Mouse (Mus musculus) right cerebral cortex, postnatal 4 days (tissue): Measurements from ENCODE around the gene Fgf12.

Source experiments
- DNase-seq: peaks from one replicate; pipeline ENCODE4 v3.0.0-alpha.2; 2022

Gene Fgf12

DNA sequence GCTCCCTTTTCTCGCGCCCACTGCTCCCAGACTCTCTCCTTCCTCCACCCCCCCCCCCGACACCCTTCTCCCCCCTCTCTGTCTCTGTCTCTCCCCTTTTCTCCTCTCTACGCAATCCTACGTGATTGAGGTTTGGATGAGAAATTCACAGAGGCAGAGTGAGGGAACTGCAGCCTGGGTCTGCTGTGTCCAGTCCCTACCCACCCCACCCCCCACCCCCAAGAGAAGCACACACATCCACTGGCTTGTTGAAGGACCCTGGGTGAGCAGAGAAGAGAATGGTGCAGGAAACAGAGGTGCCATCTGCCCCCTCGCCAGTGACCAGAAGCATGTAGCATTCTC is 305.8 kb downstream of the Fgf12 start:
- no peak for DNase-seq

GRCm38 (mm10) chr16:28446334-28447113 is 306.3 kb downstream of the Fgf12 start:
- peak; percentile 78 for DNase-seq

- DNase-seq = peak; percentile 49
Measured at GRCm38 (mm10) chr16:28445800-28446333, 307.0 kb downstream of the Fgf12 start.

- DNase-seq = peak; percentile 47
Measured at GRCm38 (mm10) chr16:28444993-28445799, 307.7 kb downstream of the Fgf12 start.

DNA sequence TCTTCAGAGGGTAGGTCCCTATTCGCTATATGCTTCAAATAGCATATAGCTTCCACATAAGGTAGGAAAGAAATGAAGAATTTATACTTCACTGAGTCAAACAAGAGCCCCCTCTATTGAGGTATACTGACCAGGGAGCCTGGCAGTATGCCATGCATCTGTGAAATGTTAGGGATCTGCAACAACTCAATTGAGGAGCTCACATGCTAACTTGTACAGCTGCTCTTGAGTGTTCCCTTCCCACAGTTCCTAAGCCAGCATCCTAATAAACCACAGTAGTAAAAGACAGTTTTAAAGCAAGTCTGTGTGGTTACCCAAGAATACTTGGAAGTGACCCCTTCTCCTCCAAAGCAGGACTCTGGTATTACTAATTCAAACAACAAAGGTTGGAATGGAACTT is 331.3 kb downstream of the Fgf12 start:
- no peak for DNase-seq

- DNase-seq = no peak
Measured at GRCm38 (mm10) chr16:28419693-28420299, 333.1 kb downstream of the Fgf12 start.

DNA sequence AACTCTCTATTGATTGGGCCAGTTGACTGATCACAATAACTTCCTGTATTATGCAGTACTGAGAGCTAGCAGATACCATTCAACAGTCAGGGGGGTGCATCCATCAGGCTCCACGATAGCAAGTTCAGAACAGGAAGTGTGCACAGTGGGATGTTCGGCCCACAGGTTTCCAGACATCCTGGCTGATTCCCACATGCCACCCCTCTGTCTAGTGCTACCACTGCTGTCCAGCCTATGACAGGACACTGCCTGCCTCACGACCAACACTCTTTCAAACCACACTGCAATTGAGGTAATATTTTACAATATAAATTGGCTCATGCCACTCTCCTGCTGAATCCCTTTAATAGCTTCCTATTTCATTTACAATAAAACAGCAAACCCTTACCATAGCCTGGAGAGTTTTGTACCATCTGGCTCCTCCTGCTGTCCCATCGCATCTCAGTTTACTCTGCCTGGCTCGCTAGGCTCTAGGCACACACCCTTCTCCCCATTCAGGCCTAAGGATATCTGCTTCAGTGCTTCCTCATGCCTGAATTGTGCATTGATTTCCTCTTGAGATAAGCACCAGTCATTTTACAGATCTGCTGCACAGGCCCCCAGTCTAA is 341.6 kb downstream of the Fgf12 start:
- DNase-seq = no peak

DNA sequence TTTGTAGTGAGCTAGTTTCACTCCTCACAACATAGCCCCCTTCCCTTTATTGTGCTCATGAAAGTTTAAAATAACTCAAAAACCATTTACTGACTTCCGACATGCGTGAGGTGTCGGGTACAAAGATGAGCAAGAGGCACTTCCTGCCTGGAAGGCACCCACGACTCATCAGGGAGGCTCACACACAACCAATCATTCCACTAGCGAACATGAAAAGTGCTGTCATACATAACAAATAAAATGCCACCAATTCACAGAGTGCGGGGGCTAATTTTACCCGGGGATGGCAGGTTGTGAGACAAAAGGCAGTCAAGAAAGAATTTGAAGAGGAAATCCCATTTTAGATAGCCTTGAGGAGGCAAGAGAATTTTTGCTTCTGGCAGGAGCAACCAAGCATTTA is 344.6 kb downstream of the Fgf12 start:
- DNase-seq = no peak

GRCm38 (mm10) chr16:28407892-28408291 is 345.0 kb downstream of the Fgf12 start:
- DNase-seq = no peak

- no peak for DNase-seq
Measured at GRCm38 (mm10) chr16:28404156-28404555, 348.7 kb downstream of the Fgf12 start.

GRCm38 (mm10) chr16:28402701-28403100 is 350.2 kb downstream of the Fgf12 start:
- DNase-seq = no peak

DNA sequence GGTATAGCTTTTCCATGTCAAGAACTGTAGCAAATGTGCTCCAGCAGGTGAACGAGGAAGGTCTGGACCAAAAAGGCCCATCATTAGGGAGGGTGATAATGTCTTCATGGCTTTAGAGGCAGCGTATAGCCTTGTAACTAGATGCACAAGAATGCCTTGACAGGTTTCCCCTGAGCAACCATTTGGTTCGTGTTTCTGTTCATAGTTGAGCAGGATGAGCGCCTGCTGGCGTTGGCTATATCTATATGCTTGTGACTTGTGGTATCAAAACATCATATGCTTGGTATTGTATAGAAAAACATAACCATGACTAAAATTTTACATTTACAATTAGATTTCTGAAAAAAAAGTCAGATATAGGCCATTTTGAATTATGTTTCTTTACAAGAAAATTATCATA is 361.6 kb downstream of the Fgf12 start:
- no peak for DNase-seq

- DNase-seq = no peak
Measured at GRCm38 (mm10) chr16:28389114-28389513, 363.8 kb downstream of the Fgf12 start.

DNA sequence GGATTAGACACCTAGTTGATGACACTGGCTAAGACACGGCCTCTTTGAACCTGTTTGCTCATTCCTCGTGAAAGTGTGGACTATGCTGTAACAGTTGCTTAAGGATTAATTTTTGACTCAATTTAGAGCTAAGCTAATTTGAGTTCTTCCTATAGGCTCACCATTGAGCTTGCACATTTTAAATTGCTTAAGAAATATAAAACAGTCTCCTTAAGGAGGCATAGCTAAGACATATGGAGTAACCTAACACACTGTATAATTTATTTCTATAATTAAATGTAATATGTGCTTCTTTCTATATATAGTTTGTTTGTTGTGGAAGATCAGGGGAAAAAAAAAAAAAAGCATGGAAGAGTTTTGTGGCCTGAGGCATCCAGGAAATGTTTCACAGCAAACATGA is 378.1 kb downstream of the Fgf12 start:
- no peak for DNase-seq

DNA sequence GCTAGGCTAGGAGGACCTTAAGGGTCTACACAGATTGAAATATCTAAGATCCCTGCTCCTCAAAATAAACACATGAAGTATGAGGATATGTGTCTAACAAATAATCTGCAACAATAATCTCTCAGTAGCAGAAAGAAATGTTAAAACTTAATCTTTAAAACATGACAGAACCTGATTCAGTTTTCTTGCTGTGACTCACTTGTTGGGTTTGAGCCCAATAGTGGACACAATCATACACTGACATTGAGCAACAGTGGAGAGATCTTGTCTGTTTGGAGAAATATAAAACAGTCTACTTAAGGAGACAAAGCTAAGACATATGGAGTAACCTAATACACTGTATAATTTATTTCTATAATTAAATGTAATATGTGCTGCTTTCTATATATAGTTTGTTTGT is 379.6 kb downstream of the Fgf12 start:
- no peak for DNase-seq

DNA sequence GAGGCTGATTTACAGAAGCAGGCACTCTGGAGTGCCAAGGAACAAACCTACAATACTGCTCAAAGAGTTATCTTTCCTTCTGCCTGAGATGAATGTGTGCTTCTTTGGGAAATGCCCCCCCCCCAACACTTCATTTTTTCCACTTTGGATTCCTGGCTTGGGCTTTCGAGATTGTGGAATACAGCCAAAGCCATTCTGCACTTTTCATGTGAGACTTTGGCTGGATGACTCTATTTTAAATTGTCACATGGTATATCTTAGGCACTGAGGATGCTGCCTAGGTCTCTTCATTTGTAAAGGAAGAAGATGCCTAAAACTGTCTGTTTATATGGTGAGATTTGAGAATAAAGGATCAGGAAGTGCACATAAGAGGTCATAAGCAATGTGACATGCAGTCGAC is 402.2 kb downstream of the Fgf12 start:
- DNase-seq = no peak

GRCm38 (mm10) chr16:28345323-28345722 is 407.5 kb downstream of the Fgf12 start:
- peak; percentile 3 for DNase-seq

GRCm38 (mm10) chr16:28337930-28338329 is 414.9 kb downstream of the Fgf12 start:
- no peak for DNase-seq

DNA sequence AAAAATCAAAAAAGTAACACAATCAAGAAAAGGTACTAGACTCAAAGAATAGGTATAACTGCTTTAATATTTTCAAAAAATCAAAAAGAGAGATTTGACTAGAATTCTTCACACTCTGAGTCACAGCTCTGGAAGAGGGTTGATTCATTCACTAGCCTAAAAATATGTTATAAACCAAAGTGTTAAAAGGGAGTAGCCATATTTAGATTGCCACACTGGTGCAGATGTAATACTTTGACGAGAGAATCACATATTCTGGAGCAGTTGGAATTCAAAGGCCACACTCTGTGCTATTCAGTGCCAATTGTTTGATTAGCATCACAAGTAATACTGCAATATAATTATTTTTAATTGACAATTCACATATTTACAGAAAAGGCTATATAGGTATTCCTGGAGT is 416.2 kb downstream of the Fgf12 start:
- no peak for DNase-seq

GRCm38 (mm10) chr16:28335025-28335424 is 417.8 kb downstream of the Fgf12 start:
- DNase-seq = no peak

DNA sequence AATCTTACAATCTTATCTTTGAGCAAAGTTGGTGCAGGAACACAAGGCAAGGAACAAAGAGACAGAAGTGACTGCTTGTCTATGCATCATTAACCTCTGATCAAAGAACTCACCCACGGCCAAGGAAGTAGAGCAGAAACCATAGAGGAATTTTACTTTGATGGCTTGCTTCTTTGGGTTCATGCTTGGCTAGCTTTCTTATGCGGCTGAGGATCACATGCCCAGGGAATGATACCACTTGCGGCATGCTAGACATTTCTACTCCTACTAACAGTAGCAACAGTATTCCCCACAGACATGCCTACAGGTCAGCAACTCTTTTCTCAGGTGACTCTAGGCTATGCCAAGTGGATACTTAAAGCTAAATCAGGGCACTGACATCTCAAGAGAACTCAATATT is 429.3 kb downstream of the Fgf12 start:
- DNase-seq = no peak

DNA sequence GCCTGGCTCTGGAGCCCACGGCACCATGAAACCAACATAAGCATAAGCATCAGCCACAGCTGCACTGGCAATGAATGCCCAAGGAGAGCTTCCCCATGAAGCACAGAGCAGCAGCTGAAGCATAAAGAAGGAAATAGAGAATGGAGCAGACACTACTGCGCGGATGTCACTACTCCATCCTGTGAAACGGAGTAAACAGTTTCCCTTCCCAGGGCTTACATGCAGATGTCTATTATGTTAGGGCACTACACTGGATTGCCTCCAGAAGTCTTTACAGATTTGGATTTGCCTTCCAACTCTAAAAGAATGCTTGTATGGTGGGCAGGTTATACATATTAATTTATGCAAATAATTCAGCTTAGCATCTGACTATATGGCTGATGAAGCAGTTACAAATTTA is 441.2 kb downstream of the Fgf12 start:
- DNase-seq = no peak

DNA sequence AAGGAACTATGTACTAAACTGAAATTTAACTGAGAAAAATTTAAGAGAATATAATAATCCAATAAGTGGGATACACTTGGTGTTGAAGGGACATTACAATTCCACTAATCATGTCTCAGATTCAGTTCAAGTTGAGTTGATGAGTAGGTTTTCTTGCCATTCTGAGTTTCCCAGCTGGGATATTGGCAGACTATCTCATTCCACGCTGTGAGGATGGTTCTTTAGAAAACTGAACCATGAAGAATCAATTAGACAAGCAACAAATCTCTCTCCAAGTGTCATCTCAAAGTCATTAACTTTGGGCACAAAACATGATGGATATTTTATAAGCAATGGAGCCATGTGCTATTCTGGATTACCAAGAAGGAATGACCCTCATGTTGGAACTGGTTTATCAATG is 449.0 kb downstream of the Fgf12 start:
- no peak for DNase-seq
